Mouse (Mus musculus) G1E (cell line): ENCODE results near the gene Rps7. TPM values are rescaled to one million over a fixed set of nuclear protein-coding genes. Genes with fewer than 3 reads are reported as not detected.

Experiments used
- ATAC-seq: 2 replicates; pipeline ENCODE4 v1.8.0; 2016; ENCODE audit warnings: mild to moderate bottlenecking; ENCODE audit not compliant: insufficient number of reproducible peaks, poor library complexity, low FRiP score, severe bottlenecking; ENCODE audit errors: extremely low read depth
- DNase-seq: peaks from one replicate; pipeline ENCODE4 v3.0.0; 2012; ENCODE audit warnings: low spot score
- H3K27me3 ChIP-seq: 2 replicates; pipeline ENCODE4 v1.6.1; 2012; ENCODE audit warnings: mild to moderate bottlenecking, low read length, inconsistent platforms; ENCODE audit not compliant: insufficient read depth
- H3K36me3 ChIP-seq: replicated peaks from 2 replicates; pipeline ENCODE3; 2012; ENCODE audit warnings: mild to moderate bottlenecking, inconsistent platforms
- H3K4me1 ChIP-seq: 2 replicates; pipeline ENCODE4 v1.6.1; 2012; ENCODE audit warnings: low read depth, low read length, inconsistent platforms, mixed read lengths; ENCODE audit not compliant: insufficient read depth
- H3K4me3 ChIP-seq: 2 replicates; pipeline ENCODE4 v1.5.1; 2012; ENCODE audit warnings: low read depth, mild to moderate bottlenecking, inconsistent platforms, low read length, moderate library complexity, mixed read lengths
- H3K9me3 ChIP-seq: replicated peaks from 2 replicates; pipeline ENCODE4 v1.6.1; 2012; ENCODE audit warnings: inconsistent platforms
- CTCF ChIP-seq: IDR thresholded peaks from 2 replicates; pipeline ENCODE4 v1.5.1; 2012; ENCODE audit warnings: low read depth, low read length, inconsistent platforms, mixed read lengths
- GATA1 ChIP-seq: IDR thresholded peaks from 2 replicates; pipeline ENCODE4 v1.6.1; 2012; ENCODE audit warnings: borderline replicate concordance, low read length, inconsistent platforms, mixed read lengths
- GATA2 ChIP-seq: IDR thresholded peaks from 2 replicates; pipeline ENCODE4 v1.6.1; 2012; ENCODE audit warnings: low read depth, low read length, inconsistent platforms, borderline replicate concordance
- POLR2AphosphoS5 ChIP-seq: IDR thresholded peaks from 2 replicates; pipeline ENCODE4 v1.6.1; 2012; ENCODE audit warnings: low read depth, low read length, inconsistent platforms; ENCODE audit not compliant: insufficient replicate concordance
- TAL1 ChIP-seq: conservative IDR thresholded peaks from 2 replicates; pipeline ENCODE4 v1.6.1; 2012; ENCODE audit warnings: low read depth, low read length, inconsistent platforms, mixed read lengths
- polyA plus RNA-seq: library from polyadenylated mRNA; stranded (reverse); fragments of >175 nt; gene quantifications from 2 replicates; pipeline ENCODE4 v1.2.3, GENCODE M21; 2012
- total RNA-seq, 2 experiments: library from RNA; stranded (forward) in 1 of 2; stranded (reverse) in 1 of 2; fragments of 200-1000 nt in 1 of 2; fragments of >200 nt in 1 of 2; fragmentation: Nextera tagmentation in 1 of 2; gene quantifications; 2 replicates each; pipeline ENCODE4 v1.2.3; 2014 to 2017

Rps7 gene
- total and polyA plus RNA-seq, 3 experiments = 446 to 3,809 (median 1,147) TPM

DNA sequence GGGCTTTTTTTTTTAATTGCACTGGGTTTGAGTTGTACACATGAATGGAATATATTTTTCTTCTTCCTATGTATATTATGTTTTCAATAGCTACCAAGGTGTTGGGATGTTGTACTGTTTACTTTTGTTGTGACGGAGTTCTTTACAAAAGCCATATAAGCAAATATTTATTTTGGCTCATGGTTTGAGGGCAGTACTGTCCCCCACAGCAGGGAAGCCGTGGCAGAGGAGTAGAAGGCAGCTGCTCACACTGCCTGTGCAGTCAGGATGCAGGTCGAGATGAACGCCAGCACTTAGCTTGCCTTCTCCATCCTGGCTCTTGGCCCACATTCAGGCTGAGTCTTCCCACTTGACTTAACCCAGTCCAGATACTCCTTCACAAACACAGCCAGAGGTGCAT, 31.0 kb upstream of the Rps7 start:
- Histone ChIP-seq H3K36me3 (peaks cover 9% of the 10 kb centered on the region), H3K9me3 (no peaks in the 10 kb centered on the region), H3K4me3 (no peak overlapping the region), H3K4me1 (no peaks in the 10 kb centered on the region), H3K27me3 (peaks cover 26% of the 10 kb centered on the region)
- ATAC-seq = no peak
- DNase-seq = no peak
- TF ChIP-seq POLR2AphosphoS5 (no peak), CTCF (no peak), GATA2 (no peak), TAL1 (no peak), GATA1 (no peak)

GRCm38 (mm10) chr12:28662628-28663027, 26.9 kb upstream of the Rps7 start:
- no peak overlapping the region for H3K4me3 ChIP-seq
- DNase-seq (no peak), ATAC-seq (no peak)
- peaks cover 4% of the 10 kb centered on the region; the same call in 1 of the 2 replicates for H3K4me1 ChIP-seq
- peaks cover 11% of the 10 kb centered on the region for H3K27me3 ChIP-seq
- no peaks in the 10 kb centered on the region for H3K9me3 ChIP-seq
- TF ChIP-seq POLR2AphosphoS5 (no peak), GATA1 (no peak), CTCF (no peak), GATA2 (no peak), TAL1 (no peak)
- H3K36me3 ChIP-seq = peaks cover 46% of the 10 kb centered on the region

DNA sequence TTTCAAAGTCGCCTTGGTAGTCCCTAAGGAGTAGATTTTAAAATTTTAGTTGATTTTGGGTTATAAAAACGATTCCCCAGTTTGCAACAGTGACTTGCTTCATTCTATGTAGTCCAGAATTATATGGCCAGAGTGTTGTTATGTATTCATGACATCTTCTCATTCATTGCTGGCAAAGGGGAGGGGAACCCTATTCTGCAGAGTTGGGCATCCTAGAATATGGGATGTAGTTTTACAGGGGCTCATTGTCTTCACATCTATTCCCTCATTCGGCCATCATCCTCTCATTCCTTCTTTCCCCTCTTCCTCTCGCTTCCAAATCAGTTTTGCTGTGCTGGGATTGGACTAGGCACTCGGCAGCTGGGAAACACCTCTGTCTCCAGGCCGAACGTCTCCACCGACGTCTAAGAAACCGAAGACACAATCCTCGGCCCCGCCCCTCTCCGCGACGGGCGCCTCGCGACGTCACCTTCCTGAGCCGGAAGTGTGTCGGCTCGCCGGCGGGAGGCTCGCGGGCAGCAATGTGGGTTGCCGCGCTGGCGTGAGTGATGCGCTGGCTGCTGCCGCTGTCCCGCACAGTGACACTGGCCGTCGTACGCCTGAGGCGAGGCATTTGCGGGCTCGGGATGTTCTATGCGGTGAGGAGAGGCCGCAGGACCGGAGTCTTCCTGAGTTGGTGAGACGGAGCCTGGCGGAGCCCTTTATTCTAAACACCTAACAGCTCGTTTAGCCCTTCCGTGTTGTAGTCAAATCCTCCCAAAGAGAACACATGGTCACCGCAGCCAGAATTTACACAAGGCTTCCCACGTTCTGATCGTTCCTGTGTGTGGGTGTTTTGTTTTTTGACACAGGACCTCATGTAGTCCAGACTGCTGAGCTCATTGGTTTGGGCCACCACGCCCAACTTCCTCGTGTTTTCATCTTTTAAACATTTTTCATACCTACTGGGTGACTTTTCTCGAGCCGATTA, 13.7 kb upstream of the Rps7 start, which contains the start of gene Rnaseh1:
Rnaseh1 (plus strand) TSS at position 462 of the 970 bp plus-strand sequence.
- peaks cover 36% of the 10 kb centered on the region for H3K36me3 ChIP-seq
- H3K4me3 ChIP-seq = peak within 1 kb of the TSS; percentile 78
- TF ChIP-seq CTCF (no peak), TAL1 (no peak), GATA1 (no peak), POLR2AphosphoS5 (no peak), GATA2 (no peak)
- H3K27me3 ChIP-seq = peaks cover 10% of the 10 kb centered on the region
- ATAC-seq (peak; percentile 97), DNase-seq (peak; percentile 93)
- H3K4me1 ChIP-seq = peaks cover 16% of the 10 kb centered on the region
- H3K9me3 ChIP-seq = no peaks in the 10 kb centered on the region

GRCm38 (mm10) chr12:28638778-28639177, 3.0 kb upstream of the Rps7 start:
- peaks cover 17% of the 10 kb centered on the region for H3K36me3 ChIP-seq
- TF ChIP-seq GATA1 = no peak
- no peaks in the 10 kb centered on the region for H3K9me3 ChIP-seq
- no peak for ATAC-seq
- peaks cover 10% of the 10 kb centered on the region for H3K27me3 ChIP-seq
- H3K4me3 ChIP-seq = no peak overlapping the region
- peaks cover 17% of the 10 kb centered on the region for H3K4me1 ChIP-seq
- no peak for DNase-seq

- no peaks in the 10 kb centered on the region for H3K27me3 ChIP-seq
- TF ChIP-seq TAL1 = no peak
- TF ChIP-seq CTCF = no peak
- no peak for TF ChIP-seq GATA2
- no peak for TF ChIP-seq GATA1
- no peak for TF ChIP-seq POLR2AphosphoS5
- H3K4me3 ChIP-seq = peak overlapping the region; percentile 84
- peaks cover 36% of the 10 kb centered on the region for H3K4me1 ChIP-seq
- H3K36me3 ChIP-seq = peaks cover 39% of the 10 kb centered on the region
- H3K9me3 ChIP-seq = no peaks in the 10 kb centered on the region
- ATAC-seq = no peak
- DNase-seq = no peak
Measured at GRCm38 (mm10) chr12:28636543-28636942, 790 bp upstream of the Rps7 start.

- Histone ChIP-seq H3K36me3 (peaks cover 54% of the 10 kb centered on the region), H3K4me3 (peak overlapping the region; percentile 84), H3K4me1 (peaks cover 50% of the 10 kb centered on the region), H3K9me3 (no peaks in the 10 kb centered on the region), H3K27me3 (no peaks in the 10 kb centered on the region)
- no peak for ATAC-seq
- TF ChIP-seq GATA1 = no peak
- no peak for TF ChIP-seq GATA2
- TF ChIP-seq POLR2AphosphoS5 = no peak
- no peak for TF ChIP-seq TAL1
- TF ChIP-seq CTCF = no peak
- DNase-seq = no peak
Measured at GRCm38 (mm10) chr12:28635058-28635534, 657 bp downstream of the Rps7 start.
